Mouse (Mus musculus) spleen, embryonic (tissue): ENCODE results near the gene Il12rb1.

ENCODE experiments used
- CTCF ChIA-PET: fragments of 350-600 bp; sonication (Branson Sonifier 250); formaldehyde crosslinking; loops from one replicate; lab custom pipeline; 2022; lab: Charles Lee

Gene Il12rb1

GRCm38 (mm10) chr8:70808239-70808638 is at the start of gene Il12rb1:
Il12rb1 (plus strand) TSS chr8:70808449.
- CTCF ChIA-PET: interaction anchor here (0.6 to 0.9 kb wide), 3 partner anchors 9 to 263 kb away, joined by 3 to 5 read pairs (median 3); no protein-coding TSS in a partner anchor

GRCm38 (mm10) chr8:70758616-70759561 is 49.4 kb upstream of the Il12rb1 start:
- CTCF ChIA-PET: interaction anchor here (0.5 to 1.1 kb wide), 3 partner anchors 9 to 18 kb away, joined by 3 to 6 read pairs (median 3); no protein-coding TSS in a partner anchor

- CTCF ChIA-PET: no interaction called here
Observed at GRCm38 (mm10) chr8:70760350-70760749, 47.9 kb upstream of the Il12rb1 start.

- CTCF ChIA-PET: no interaction called here
Observed at GRCm38 (mm10) chr8:70760775-70761406, 47.4 kb upstream of the Il12rb1 start, which contains the start of gene Mpv17l2. Mpv17l2 (minus strand) TSS chr8:70760946.

GRCm38 (mm10) chr8:70762118-70762517 is 46.1 kb upstream of the Il12rb1 start:
- CTCF ChIA-PET: interaction anchor here (0.6 to 1.9 kb wide), 3 partner anchors 10 to 1537 kb away, joined by 4 to 10 read pairs (median 6); no protein-coding TSS in a partner anchor

GRCm38 (mm10) chr8:70763354-70763753 is 44.9 kb upstream of the Il12rb1 start:
- CTCF ChIA-PET: interaction anchor here (0.8 to 1.9 kb wide), 7 partner anchors 9 to 840 kb away, joined by 3 to 6 read pairs (median 3); partner anchors contain the start of gene Arrdc2

- CTCF ChIA-PET: interaction anchor here (1.0 to 1.9 kb wide), 3 partner anchors 8 to 30 kb away, joined by 3 to 6 read pairs (median 3); no protein-coding TSS in a partner anchor
Observed at GRCm38 (mm10) chr8:70764026-70764425, 44.2 kb upstream of the Il12rb1 start.

- CTCF ChIA-PET: no interaction called here
Observed at GRCm38 (mm10) chr8:70764676-70765075, 43.6 kb upstream of the Il12rb1 start.

- CTCF ChIA-PET: no interaction called here
Observed at GRCm38 (mm10) chr8:70765329-70765728, 42.9 kb upstream of the Il12rb1 start.

GRCm38 (mm10) chr8:70765838-70766570 is 42.2 kb upstream of the Il12rb1 start:
- CTCF ChIA-PET: interaction anchor here (1.2 kb wide), 1 partner anchor 36 kb away, joined by 3 read pairs; no protein-coding TSS in a partner anchor

GRCm38 (mm10) chr8:70766571-70767440 is 41.4 kb upstream of the Il12rb1 start:
- CTCF ChIA-PET: interaction anchor here (1.2 kb wide), 1 partner anchor 36 kb away, joined by 3 read pairs; no protein-coding TSS in a partner anchor

GRCm38 (mm10) chr8:70767503-70767902 is 40.7 kb upstream of the Il12rb1 start:
- CTCF ChIA-PET: interaction anchor here (0.7 to 1.2 kb wide), 3 partner anchors 8 to 95 kb away, joined by 3 read pairs; partner anchors contain the start of gene Lsm4

- CTCF ChIA-PET: interaction anchor here (0.5 to 0.7 kb wide), 2 partner anchors 72 to 95 kb away, joined by 3 read pairs; partner anchors contain the start of gene Lsm4
Observed at GRCm38 (mm10) chr8:70768231-70768776, 39.9 kb upstream of the Il12rb1 start.

GRCm38 (mm10) chr8:70768956-70769355 is 39.3 kb upstream of the Il12rb1 start:
- CTCF ChIA-PET: interaction anchor here (0.5 kb wide), 1 partner anchor 72 kb away, joined by 3 read pairs; no protein-coding TSS in a partner anchor

- CTCF ChIA-PET: no interaction called here
Observed at GRCm38 (mm10) chr8:70769359-70769758, 38.9 kb upstream of the Il12rb1 start.

GRCm38 (mm10) chr8:70769858-70770257 is 38.4 kb upstream of the Il12rb1 start:
- CTCF ChIA-PET: interaction anchor here (0.6 kb wide), 1 partner anchor 902 kb away, joined by 6 read pairs; no protein-coding TSS in a partner anchor

GRCm38 (mm10) chr8:70770748-70771147 is 37.5 kb upstream of the Il12rb1 start:
- CTCF ChIA-PET: interaction anchor here (0.6 kb wide), 1 partner anchor 903 kb away, joined by 6 read pairs; no protein-coding TSS in a partner anchor

GRCm38 (mm10) chr8:70771217-70771616 is 37.0 kb upstream of the Il12rb1 start:
- CTCF ChIA-PET: interaction anchor here (2.0 kb wide), 1 partner anchor 8 kb away, joined by 6 read pairs; no protein-coding TSS in a partner anchor

- CTCF ChIA-PET: interaction anchor here (0.6 to 2.0 kb wide), 2 partner anchors 9 to 13 kb away, joined by 6 read pairs; no protein-coding TSS in a partner anchor
Observed at GRCm38 (mm10) chr8:70772075-70772474, 36.2 kb upstream of the Il12rb1 start.
